Mouse (Mus musculus) midbrain, embryonic 16.5 days (tissue): ENCODE measurements at regions not wholly inside any gene's neighbourhood (a gene's known extent, or its start where the extent isn't known, plus 50 kb on each side); places are given as distances from the start of the nearest gene placed in this dataset.

Source experiments
- ATAC-seq: fragments of 200-750 bp; cut with Nextera tagmentation; 2 replicates; pipeline ENCODE4 v1.8.0; 2017; ENCODE audit warnings: moderate TSS enrichment
- H3K27ac ChIP-seq: fragments of 300-500 bp; sonication (generic); 2 replicates; pipeline ENCODE4 v1.5.1; 2014; ENCODE audit warnings: mild to moderate bottlenecking, low read length, mixed read lengths
- H3K27me3 ChIP-seq: fragments of 300-500 bp; sonication (generic); 2 replicates; pipeline ENCODE4 v1.6.1; 2014; ENCODE audit warnings: low read depth, low read length, mixed read lengths; ENCODE audit not compliant: control insufficient read depth, insufficient read depth
- H3K36me3 ChIP-seq: fragments of 300-500 bp; sonication (generic); 2 replicates; pipeline ENCODE4 v1.6.1; 2014; ENCODE audit warnings: mild to moderate bottlenecking, low read length, moderate library complexity, mixed read lengths; ENCODE audit not compliant: control insufficient read depth, insufficient read depth
- H3K4me1 ChIP-seq: fragments of 300-500 bp; sonication (generic); 2 replicates; pipeline ENCODE4 v1.6.1; 2014; ENCODE audit warnings: mild to moderate bottlenecking, low read length, mixed read lengths; ENCODE audit not compliant: control insufficient read depth, insufficient read depth
- H3K4me2 ChIP-seq: fragments of 300-500 bp; sonication (generic); 2 replicates; pipeline ENCODE4 v1.6.1; 2014; ENCODE audit warnings: mild to moderate bottlenecking, low read length, mixed read lengths
- H3K4me3 ChIP-seq: fragments of 300-500 bp; sonication (generic); 2 replicates; pipeline ENCODE4 v1.5.1; 2014; ENCODE audit warnings: low read depth, mild to moderate bottlenecking, low read length, moderate library complexity, mixed read lengths
- H3K9ac ChIP-seq: fragments of 300-500 bp; sonication (generic); 2 replicates; pipeline ENCODE4 v1.6.1; 2014; ENCODE audit warnings: low read depth, low read length, mixed read lengths
- H3K9me3 ChIP-seq: fragments of 300-500 bp; sonication (generic); replicated peaks from 2 replicates; pipeline ENCODE4 v1.6.1; 2014; ENCODE audit warnings: mild to moderate bottlenecking, low read length, mixed read lengths; ENCODE audit not compliant: control insufficient read depth, poor library complexity, severe bottlenecking
- WGBS: fragments of 180-500 bp; shearing (Covaris S2); extraction: QIAGEN DNeasy Blood & Tissue Kit; methylation state at CpG from one replicate; pipeline ENCODE4 v1.1.7; 2014; 5-methylcytosine and 5-hydroxymethylcytosine counted together

DNA sequence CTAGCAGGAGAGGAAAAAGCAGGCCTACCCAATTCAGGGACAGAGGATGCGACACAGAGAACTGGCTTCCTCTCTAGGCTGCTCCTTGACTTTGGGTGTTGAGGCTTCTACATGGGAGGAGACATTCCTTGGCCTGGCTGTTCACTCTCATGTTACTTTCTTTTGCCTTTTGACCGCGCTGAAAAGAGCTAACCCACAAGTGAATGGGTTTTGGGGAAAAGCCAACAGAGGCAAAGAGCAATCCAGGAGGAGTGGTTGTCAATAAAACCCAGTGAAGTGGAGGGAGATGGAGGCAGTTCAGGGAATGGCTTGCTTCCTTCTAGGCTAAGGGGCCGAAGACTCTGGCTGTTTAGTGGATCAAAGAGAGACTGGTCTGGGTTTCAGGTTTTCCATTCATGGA, 167.6 kb upstream of the Podxl start:
- Histone ChIP-seq H3K9ac (no peak overlapping the region), H3K4me1 (no peaks in the 10 kb centered on the region), H3K9me3 (no peaks in the 10 kb centered on the region), H3K4me3 (no peak overlapping the region), H3K4me2 (no peak overlapping the region), H3K27me3 (no peaks in the 10 kb centered on the region), H3K27ac (no peak overlapping the region), H3K36me3 (no peaks in the 10 kb centered on the region)
- no peak for ATAC-seq
- WGBS, result 83% methylated on average over 4 of the region's 4 CpGs

DNA sequence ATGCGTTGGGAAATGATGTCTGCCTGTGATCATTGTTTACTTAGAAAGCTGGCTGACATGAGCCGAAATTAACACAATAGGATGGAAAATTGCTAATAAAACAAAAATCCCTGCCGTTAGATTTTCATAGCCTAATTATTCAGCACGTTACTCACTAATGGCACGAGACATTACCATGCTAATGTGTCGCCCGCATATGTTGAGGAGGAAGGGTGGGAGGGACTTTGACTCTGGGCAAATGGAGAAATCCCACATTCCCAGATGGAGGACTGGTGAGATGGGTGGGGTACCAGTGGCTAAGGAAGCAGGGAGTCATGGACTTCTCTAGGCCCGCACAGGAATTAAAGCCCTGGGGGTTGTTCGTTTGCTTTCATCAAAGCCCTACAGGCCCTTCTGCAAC, 155.8 kb upstream of the Podxl start:
- Histone ChIP-seq H3K27ac (no peak overlapping the region), H3K27me3 (no peaks in the 10 kb centered on the region), H3K9ac (no peak overlapping the region), H3K4me1 (peaks cover 5% of the 10 kb centered on the region; the same call in 1 of the 2 replicates), H3K4me2 (no peak overlapping the region), H3K36me3 (no peaks in the 10 kb centered on the region), H3K4me3 (no peak overlapping the region), H3K9me3 (no peaks in the 10 kb centered on the region)
- 39% methylated on average over 9 of the region's 9 CpGs for WGBS
- no peak for ATAC-seq

DNA sequence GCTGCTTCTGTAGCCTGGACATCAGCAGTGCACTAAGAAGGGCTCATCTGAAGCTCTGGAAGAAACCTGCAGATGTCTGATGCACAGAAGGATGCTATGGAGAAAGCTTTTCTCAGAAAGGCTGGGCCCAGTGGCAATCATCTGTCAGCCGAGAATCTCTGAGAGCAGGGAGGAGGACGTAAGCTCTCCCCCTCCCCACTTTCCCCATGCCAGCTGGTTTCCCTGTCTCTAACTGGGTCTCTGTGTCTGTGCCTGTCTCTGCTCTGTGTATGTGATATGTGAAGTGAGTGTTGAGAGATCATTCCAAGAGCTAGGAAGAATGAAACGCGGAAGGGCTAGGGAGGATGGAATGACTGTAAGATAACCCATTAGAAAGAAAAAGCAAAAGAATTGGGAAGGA, 155.1 kb upstream of the Podxl start:
- Histone ChIP-seq H3K27me3 (no peaks in the 10 kb centered on the region), H3K9ac (no peak overlapping the region), H3K4me2 (no peak overlapping the region), H3K36me3 (no peaks in the 10 kb centered on the region), H3K4me3 (no peak overlapping the region), H3K9me3 (no peaks in the 10 kb centered on the region), H3K27ac (no peak overlapping the region), H3K4me1 (peaks cover 5% of the 10 kb centered on the region; the same call in 1 of the 2 replicates)
- WGBS, result 58% methylated on average over 4 of the region's 4 CpGs
- no peak for ATAC-seq

DNA sequence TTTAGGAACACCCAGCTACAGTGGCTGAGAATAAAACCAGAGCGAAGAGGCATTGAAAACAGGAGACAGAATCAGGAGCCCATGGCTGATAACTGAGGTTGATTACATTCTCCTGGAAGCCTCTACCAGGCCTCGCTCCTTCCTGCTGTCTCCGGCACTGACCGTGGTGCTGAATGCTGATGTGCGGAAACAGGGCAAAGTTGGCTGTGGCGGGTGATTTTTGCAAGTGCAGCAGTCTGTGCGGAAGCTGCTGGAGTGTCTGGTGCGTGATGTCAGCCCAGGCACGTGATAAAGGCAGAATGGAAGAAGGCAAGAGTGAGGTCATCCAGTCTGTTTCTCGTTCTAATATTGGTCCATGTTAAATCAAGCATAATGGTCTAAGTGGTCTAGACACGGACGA, 153.8 kb upstream of the Podxl start:
- Histone ChIP-seq H3K9ac (no peak overlapping the region), H3K27ac (0 out of 2 replicates have a peak overlapping the region, but pooled peaks have one; percentile 2), H3K36me3 (no peaks in the 10 kb centered on the region), H3K4me1 (peaks cover 5% of the 10 kb centered on the region; the same call in 1 of the 2 replicates), H3K4me2 (0 out of 2 replicates have a peak overlapping the region, but pooled peaks have one; percentile 6), H3K9me3 (no peaks in the 10 kb centered on the region), H3K4me3 (no peak overlapping the region), H3K27me3 (no peaks in the 10 kb centered on the region)
- peak; percentile 71; the same call in 1 of the 2 replicates for ATAC-seq
- 21% methylated on average over 12 of the region's 12 CpGs for WGBS

DNA sequence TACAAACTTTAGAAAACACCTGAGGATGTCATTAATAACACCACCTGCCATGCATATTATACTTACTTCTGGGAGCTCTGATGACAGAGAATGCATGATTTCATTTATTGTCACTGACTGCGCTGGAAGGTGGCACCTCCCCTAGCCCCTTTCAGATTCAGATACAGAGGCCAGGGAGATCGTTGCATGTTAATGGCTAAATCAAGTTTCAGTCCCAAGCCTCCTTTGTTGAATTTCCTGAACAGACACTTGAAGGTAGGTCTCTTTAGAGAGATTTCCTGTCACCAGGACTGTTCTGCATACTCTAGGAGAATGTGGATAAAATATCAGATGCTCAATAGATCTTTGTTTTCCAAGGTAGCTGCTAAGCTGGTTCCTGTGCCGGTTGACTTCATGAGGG, 143.5 kb upstream of the Podxl start:
- peaks cover 3% of the 10 kb centered on the region; the same call in 1 of the 2 replicates for H3K4me1 ChIP-seq
- no peak overlapping the region for H3K4me2 ChIP-seq
- H3K27ac ChIP-seq, result no peak overlapping the region
- no peaks in the 10 kb centered on the region; the same call in 1 of the 2 replicates for H3K9me3 ChIP-seq
- no peak overlapping the region for H3K4me3 ChIP-seq
- H3K9ac ChIP-seq, result no peak overlapping the region
- no peaks in the 10 kb centered on the region for H3K36me3 ChIP-seq
- no peak for ATAC-seq
- H3K27me3 ChIP-seq, result no peaks in the 10 kb centered on the region
- WGBS, result 69% methylated on average over 3 of the region's 3 CpGs

DNA sequence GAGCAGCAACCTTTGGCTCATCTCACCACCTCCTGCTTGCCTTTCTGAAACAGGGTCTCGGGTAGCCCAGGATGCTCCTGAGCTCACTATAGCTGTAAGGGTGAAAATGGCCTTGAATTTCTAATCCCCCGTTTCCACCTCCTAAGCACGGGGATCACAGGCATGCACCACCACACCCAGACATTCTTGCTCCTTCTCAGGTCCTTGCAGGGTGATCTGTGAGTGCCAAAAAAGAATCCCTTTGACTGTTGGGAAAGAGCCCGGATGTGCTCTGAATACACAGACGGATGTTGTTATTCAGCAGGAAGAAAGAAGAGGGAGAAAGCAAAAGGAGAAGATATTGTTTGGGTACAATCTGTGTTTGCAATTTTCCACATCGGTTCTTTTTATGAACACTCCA, 140.4 kb upstream of the Podxl start:
- Histone ChIP-seq H3K27me3 (no peaks in the 10 kb centered on the region), H3K27ac (no peak overlapping the region), H3K9me3 (no peaks in the 10 kb centered on the region; the same call in 1 of the 2 replicates), H3K36me3 (no peaks in the 10 kb centered on the region), H3K4me3 (no peak overlapping the region), H3K9ac (no peak overlapping the region), H3K4me1 (peaks cover 3% of the 10 kb centered on the region; the same call in 1 of the 2 replicates), H3K4me2 (no peak overlapping the region)
- WGBS, result 61% methylated on average over 6 of the region's 6 CpGs
- ATAC-seq, result no peak

DNA sequence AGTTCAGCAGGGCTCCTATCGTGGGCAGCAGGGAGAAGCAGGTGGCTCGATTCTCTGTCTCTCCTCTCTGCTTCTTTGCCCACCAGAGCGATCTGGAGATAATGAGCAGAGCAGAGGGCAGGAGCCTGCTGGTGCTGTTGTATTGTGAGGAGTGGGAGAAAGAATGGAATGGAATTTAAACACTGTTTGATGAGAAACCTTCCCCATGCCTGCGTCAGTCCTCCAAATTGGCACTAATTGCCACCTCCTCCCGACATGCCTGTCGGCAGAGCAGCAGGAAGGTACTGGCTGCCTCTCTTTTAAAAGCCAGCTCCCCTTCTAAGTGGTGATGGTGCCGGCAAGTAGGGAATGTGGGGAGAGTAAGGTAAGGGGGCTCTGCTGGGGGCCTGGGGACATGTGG, 139.2 kb upstream of the Podxl start:
- no peak overlapping the region for H3K9ac ChIP-seq
- no peaks in the 10 kb centered on the region for H3K9me3 ChIP-seq
- H3K27ac ChIP-seq, result no peak overlapping the region
- no peak overlapping the region for H3K4me3 ChIP-seq
- no peaks in the 10 kb centered on the region for H3K36me3 ChIP-seq
- peaks cover 3% of the 10 kb centered on the region; the same call in 1 of the 2 replicates for H3K4me1 ChIP-seq
- 15% methylated on average over 7 of the region's 7 CpGs for WGBS
- H3K27me3 ChIP-seq, result no peaks in the 10 kb centered on the region
- no peak overlapping the region for H3K4me2 ChIP-seq
- no peak for ATAC-seq

DNA sequence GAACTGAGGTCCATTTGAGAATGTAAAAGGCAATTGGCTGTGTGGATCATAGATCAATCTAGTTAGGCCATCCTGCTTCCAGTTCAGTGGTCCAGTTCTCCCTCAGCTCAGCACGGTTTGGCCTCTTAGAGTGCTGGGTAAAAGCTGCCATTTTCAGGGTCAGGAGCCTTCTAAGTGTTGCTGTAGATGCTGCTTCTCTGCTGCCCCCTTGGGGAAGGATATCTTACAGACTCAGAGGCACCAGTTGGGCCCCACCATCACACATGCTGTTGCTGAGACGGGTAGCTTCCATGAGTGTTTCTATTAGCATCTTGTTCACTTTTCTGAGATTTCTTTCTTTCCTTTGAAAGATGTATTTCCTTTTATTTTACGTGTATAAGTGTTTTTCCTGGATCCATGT, 132.1 kb upstream of the Podxl start:
- 63% methylated on average over 3 of the region's 3 CpGs for WGBS
- no peak for ATAC-seq
- Histone ChIP-seq H3K4me3 (no peak overlapping the region), H3K9me3 (no peaks in the 10 kb centered on the region), H3K27me3 (no peaks in the 10 kb centered on the region), H3K4me1 (no peaks in the 10 kb centered on the region), H3K4me2 (no peak overlapping the region), H3K9ac (no peak overlapping the region), H3K36me3 (no peaks in the 10 kb centered on the region), H3K27ac (no peak overlapping the region)

DNA sequence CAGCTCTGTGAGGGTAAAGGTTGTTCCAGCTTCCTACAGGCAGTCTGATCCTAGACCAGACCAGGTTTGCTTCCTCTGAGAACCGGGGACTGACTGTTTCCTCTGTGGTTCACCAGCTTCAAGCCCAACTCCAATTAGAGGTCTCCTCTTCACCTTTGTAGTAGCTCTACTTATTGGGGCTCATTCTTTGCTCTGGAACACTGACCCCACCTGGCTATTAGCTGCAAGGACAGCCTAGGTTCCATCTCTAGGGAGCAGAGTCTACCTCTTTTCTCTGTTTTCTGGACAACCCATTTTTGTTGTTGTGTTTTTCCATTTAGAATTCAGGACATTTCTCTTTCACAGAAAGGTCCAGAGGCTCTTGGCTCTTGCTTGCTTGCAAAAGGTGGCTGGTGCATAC, 129.3 kb upstream of the Podxl start:
- Histone ChIP-seq H3K4me2 (no peak overlapping the region), H3K27me3 (no peaks in the 10 kb centered on the region), H3K9ac (no peak overlapping the region), H3K4me1 (no peaks in the 10 kb centered on the region), H3K27ac (no peak overlapping the region), H3K36me3 (no peaks in the 10 kb centered on the region), H3K4me3 (no peak overlapping the region), H3K9me3 (no peaks in the 10 kb centered on the region)
- ATAC-seq, result no peak
- WGBS, result 81% methylated on average over 1 of the region's 1 CpGs
